Mouse (Mus musculus): Measurements from ENCODE around the gene Wt1.

Gene Wt1

GRCm38 (mm10) chr2:105185768-105186529 is 59.6 kb downstream of the Wt1 start:
- in situ Hi-C loops (cut with MboI, MseI) = no loop called here

GRCm38 (mm10) chr2:105186591-105186990 is 60.3 kb downstream of the Wt1 start:
- in situ Hi-C loops (cut with MboI, MseI) = no loop called here

- in situ Hi-C loops (cut with MboI, MseI) = no loop called here
These were observed 61.9 kb downstream of the Wt1 start for GRCm38 (mm10) chr2:105188182-105188581.

- in situ Hi-C loops (cut with MboI, MseI) = no loop called here
These were observed 63.0 kb downstream of the Wt1 start for GRCm38 (mm10) chr2:105189352-105189751.

- in situ Hi-C loops (cut with MboI, MseI) = no loop called here
These were observed 73.8 kb downstream of the Wt1 start for GRCm38 (mm10) chr2:105200152-105200551.

GRCm38 (mm10) chr2:105206563-105207174 is 80.3 kb downstream of the Wt1 start:
- in situ Hi-C loops (cut with MboI, MseI) = no loop called here

- in situ Hi-C loops (cut with MboI, MseI) = no loop called here
These were observed 86.5 kb downstream of the Wt1 start for GRCm38 (mm10) chr2:105212839-105213238.

- in situ Hi-C loops (cut with MboI, MseI) = no loop called here
These were observed 89.6 kb downstream of the Wt1 start for GRCm38 (mm10) chr2:105215914-105216313.

GRCm38 (mm10) chr2:105219229-105219628 is 92.9 kb downstream of the Wt1 start:
- in situ Hi-C loops (cut with MboI, MseI) = no loop called here

GRCm38 (mm10) chr2:105219664-105220063 is 93.3 kb downstream of the Wt1 start:
- in situ Hi-C loops (cut with MboI, MseI) = no loop called here

- in situ Hi-C loops (cut with MboI, MseI) = no loop called here
These were observed 94.5 kb downstream of the Wt1 start for GRCm38 (mm10) chr2:105220738-105221303.
